ENCODE assay signal across 8 mouse cellular contexts in genomic region chr11:120727169-120727527, GRCm38 (mm10). TPM values are rescaled to one million over a fixed set of nuclear protein-coding genes. Genes with fewer than 3 reads are reported as not detected.
A peak's percentile ranks its signal among the peaks of the same experiment; 100 is the strongest.
DNase-seq lines count a peak whose midpoint lies in the region; ATAC-seq lines count a peak whose summit lies in the region.

Gene Dcxr, minus strand, starts transcription at chr11:120727281.

- under 1% methylated on average over 14 of the region's 14 CpGs for WGBS in hindbrain, embryonic 10.5 days
- whole genome bisulfite sequencing in lung, embryonic 16.5 days: 1% methylated on average over 14 of the region's 14 CpGs

- no peaks in the 10 kb centered on the region for H3K9me3 ChIP-seq in hindbrain, embryonic 10.5 days
- H3K9me3 ChIP-seq in lung, embryonic 16.5 days (ENCODE audit: control insufficient read depth, low read length): no peaks in the 10 kb centered on the region

- H3K27me3 ChIP-seq in hindbrain, embryonic 10.5 days (ENCODE audit: insufficient read depth, poor library complexity, severe bottlenecking): peaks cover 69% of the 10 kb centered on the region
- H3K27me3 ChIP-seq in lung, embryonic 16.5 days (ENCODE audit: control insufficient read depth, insufficient read depth, low read depth, low read length): peaks cover 4% of the 10 kb centered on the region

- H3K4me2 ChIP-seq in lung, embryonic 16.5 days (ENCODE audit: low read depth, low read length): peak within 1 kb of the TSS; percentile 86

- peak within 1 kb of the TSS; percentile 66 for H3K27ac ChIP-seq in hindbrain, embryonic 10.5 days
- H3K27ac ChIP-seq in lung, embryonic 16.5 days (ENCODE audit: low read length): peak within 1 kb of the TSS; percentile 15

- peaks cover 32% of the 10 kb centered on the region for H3K4me1 ChIP-seq in hindbrain, embryonic 10.5 days (replicated peaks)
- peaks cover 18% of the 10 kb centered on the region for H3K4me1 ChIP-seq in lung, embryonic 16.5 days (replicated peaks; ENCODE audit: control insufficient read depth, insufficient read depth, low read length)

- H3K36me3 ChIP-seq in hindbrain, embryonic 10.5 days: 0 out of 2 replicates have a peak, but pooled peaks cover 9% of the 10 kb centered on the region
- no peaks in the 10 kb centered on the region for H3K36me3 ChIP-seq in lung, embryonic 16.5 days (ENCODE audit: control insufficient read depth, insufficient read depth, low read length)

- H3K9ac ChIP-seq in lung, embryonic 16.5 days (ENCODE audit: low read length): peak within 1 kb of the TSS; percentile 80

- DNase-seq in R1 (ENCODE audit: low read depth, low spot score): peak; percentile 91
- peak; percentile 88 for DNase-seq in cerebellum, adult 9-11 months
- DNase-seq in hindbrain, embryonic 10.5 days (ENCODE audit: low spot score): peak; percentile 90
- peak; percentile 73 to 82 for DNase-seq in layer of hippocampus, adult 8-10 months (ENCODE audit: low spot score in 2 of 2)
- peak; percentile 89 for DNase-seq in ovary, adult 18-20 months (ENCODE audit: low spot score)
- peak; percentile 76 for DNase-seq in urinary bladder, postnatal 25 days (ENCODE audit: low spot score)

- peak; percentile 85; the same call in 1 of the 2 replicates for ATAC-seq in frontal cortex, adult (ENCODE audit: low TSS enrichment)
- peak; percentile 93 for ATAC-seq in lung, embryonic 16.5 days (ENCODE audit: low read depth)

- peak within 1 kb of the TSS; percentile 68 for H3K4me3 ChIP-seq in hindbrain, embryonic 10.5 days
- peak within 1 kb of the TSS; percentile 75 for H3K4me3 ChIP-seq in lung, embryonic 16.5 days (ENCODE audit: low read length)

RNA-seq across cellular contexts. Expression of gene Dcxr, which starts in this region (rescaled TPM):
- polyA plus RNA-seq in hindbrain, embryonic 10.5 days (2016; fragmentation: Nextera tagmentation; extraction: Ambion mirVana): 17.9 and 19.8 TPM in 2 replicates
- 10 to 100 TPM in 3 of 4 experiments, 1 to 10 TPM in 1; 8.7 to 21.6 (median 14.5) TPM for total RNA-seq in layer of hippocampus, adult 8-10 months (2022)
- 69.5 and 92.2 TPM in 2 replicates for polyA plus RNA-seq in lung, embryonic 16.5 days (2015; fragmentation: Nextera tagmentation; extraction: Ambion mirVana)

Comparison
In these comparisons a context has a peak if more than half of its experiments do, and no peak if none do; other contexts are left out.
1. Peak in every context shown above with its lines: DNase-seq, ATAC-seq, H3K4me3 ChIP-seq and H3K27ac ChIP-seq.